In genomic region chr1:156763280-156763679, GRCm38 (mm10) we compare ENCODE assay signal across 15 mouse cellular contexts.
"Had no signal": no experiment of that assay in that cellular context is flagged by ENCODE, and none has a peak within 500 bp of the region (broad histone marks: within the 10 kb centered on the region; RNA-seq: fewer than 3 reads in every experiment).

No protein-coding gene starts in this region.

- H3K9ac ChIP-seq: limb, embryonic 12.5 days; liver, embryonic 12.5 days; lung, embryonic 14.5 days; midbrain, embryonic 12.5 days; neural tube, embryonic 13.5 days had no signal

- H3K4me1 ChIP-seq: liver, embryonic 12.5 days had no signal

- H3K4me3 ChIP-seq: limb, embryonic 12.5 days; liver, embryonic 12.5 days; midbrain, embryonic 12.5 days; neural tube, embryonic 13.5 days had no signal

- H3K36me3 ChIP-seq: limb, embryonic 12.5 days; liver, embryonic 12.5 days; midbrain, embryonic 12.5 days; neural tube, embryonic 13.5 days had no signal

- H3K4me2 ChIP-seq: limb, embryonic 12.5 days; liver, embryonic 12.5 days; lung, embryonic 14.5 days; midbrain, embryonic 12.5 days; neural tube, embryonic 13.5 days had no signal

- DNase-seq: kidney, adult 2 months; kidney, postnatal 36 days; layer of hippocampus, adult 9-11 months; layer of hippocampus, postnatal 36 days; lung, embryonic 14.5 days; lung, postnatal 14 days; right cerebral cortex, postnatal 14 days; thymus, postnatal 4 days had no signal

- H3K27ac ChIP-seq: kidney, postnatal 0 days; liver, embryonic 12.5 days; macrophage; midbrain, embryonic 12.5 days; neural tube, embryonic 13.5 days had no signal

- ATAC-seq: liver, embryonic 12.5 days; midbrain, embryonic 16.5 days had no signal

- H3K27me3 ChIP-seq: limb, embryonic 12.5 days; liver, embryonic 12.5 days; neural tube, embryonic 13.5 days had no signal
